Mouse (Mus musculus) hindbrain, embryonic 14.5 days (tissue): ENCODE results near the gene Zscan20. TPM values are rescaled to one million over a fixed set of nuclear protein-coding genes. Genes with fewer than 3 reads are reported as not detected.
"Not testable (repeated sequence)": the region's sequence is repeated elsewhere in the genome, so short reads cannot be mapped to it uniquely, and the experiment has no call there.

Source experiments
- ATAC-seq: fragments of 200-750 bp; cut with Nextera tagmentation; 2 replicates; pipeline ENCODE4 v1.8.0; 2017; ENCODE audit warnings: moderate number of reproducible peaks, mild to moderate bottlenecking, moderate TSS enrichment, moderate library complexity; ENCODE audit not compliant: low FRiP score
- DNase-seq: peaks from one replicate; pipeline ENCODE4 v3.0.0-alpha.2; 2015; ENCODE audit warnings: low spot score
- H3K27ac ChIP-seq: fragments of 300-500 bp; sonication (generic); 2 replicates; pipeline ENCODE4 v1.5.1; 2014; ENCODE audit warnings: mild to moderate bottlenecking, moderate library complexity
- H3K27me3 ChIP-seq: fragments of 300-500 bp; sonication (generic); 2 replicates; pipeline ENCODE4 v1.6.1; 2014; ENCODE audit warnings: mild to moderate bottlenecking, low read length, mixed read lengths; ENCODE audit not compliant: control insufficient read depth, insufficient read depth
- H3K36me3 ChIP-seq: fragments of 300-500 bp; sonication (generic); replicated peaks from 2 replicates; pipeline ENCODE4 v1.6.1; 2014; ENCODE audit not compliant: control insufficient read depth, insufficient read depth
- H3K4me1 ChIP-seq: fragments of 300-500 bp; sonication (generic); replicated peaks from 2 replicates; pipeline ENCODE4 v1.6.1; 2014; ENCODE audit warnings: antibody characterized with exemption, low read length, mixed read lengths; ENCODE audit not compliant: control insufficient read depth, insufficient read depth
- H3K4me2 ChIP-seq: fragments of 300-500 bp; sonication (generic); replicated peaks from 2 replicates; pipeline ENCODE4 v1.6.1; 2014; ENCODE audit warnings: mild to moderate bottlenecking, moderate library complexity
- H3K4me3 ChIP-seq: fragments of 300-500 bp; sonication (generic); replicated peaks from 2 replicates; pipeline ENCODE4 v1.5.1; 2014; ENCODE audit warnings: mild to moderate bottlenecking, low read length
- H3K9ac ChIP-seq: fragments of 300-500 bp; sonication (generic); 2 replicates; pipeline ENCODE4 v1.6.1; 2014
- H3K9me3 ChIP-seq: fragments of 300-500 bp; sonication (generic); 2 replicates; pipeline ENCODE4 v1.6.1; 2016; ENCODE audit warnings: low read length; ENCODE audit not compliant: control insufficient read depth
- WGBS: fragments of 180-500 bp; shearing (Covaris S2); extraction: QIAGEN DNeasy Blood & Tissue Kit; methylation state at CpG from one replicate; pipeline ENCODE4 v1.1.7; 2014; 5-methylcytosine and 5-hydroxymethylcytosine counted together
- polyA plus RNA-seq: library from polyadenylated mRNA; unstranded; fragments of >200 nt; fragmentation: Nextera tagmentation; extraction: Ambion mirVana; gene quantifications from 2 replicates; pipeline ENCODE4 v1.2.1, GENCODE M21; 2014

Gene Zscan20
- polyA plus RNA-seq, 1 experiment from 2014 or later = 3.4 TPM

DNA sequence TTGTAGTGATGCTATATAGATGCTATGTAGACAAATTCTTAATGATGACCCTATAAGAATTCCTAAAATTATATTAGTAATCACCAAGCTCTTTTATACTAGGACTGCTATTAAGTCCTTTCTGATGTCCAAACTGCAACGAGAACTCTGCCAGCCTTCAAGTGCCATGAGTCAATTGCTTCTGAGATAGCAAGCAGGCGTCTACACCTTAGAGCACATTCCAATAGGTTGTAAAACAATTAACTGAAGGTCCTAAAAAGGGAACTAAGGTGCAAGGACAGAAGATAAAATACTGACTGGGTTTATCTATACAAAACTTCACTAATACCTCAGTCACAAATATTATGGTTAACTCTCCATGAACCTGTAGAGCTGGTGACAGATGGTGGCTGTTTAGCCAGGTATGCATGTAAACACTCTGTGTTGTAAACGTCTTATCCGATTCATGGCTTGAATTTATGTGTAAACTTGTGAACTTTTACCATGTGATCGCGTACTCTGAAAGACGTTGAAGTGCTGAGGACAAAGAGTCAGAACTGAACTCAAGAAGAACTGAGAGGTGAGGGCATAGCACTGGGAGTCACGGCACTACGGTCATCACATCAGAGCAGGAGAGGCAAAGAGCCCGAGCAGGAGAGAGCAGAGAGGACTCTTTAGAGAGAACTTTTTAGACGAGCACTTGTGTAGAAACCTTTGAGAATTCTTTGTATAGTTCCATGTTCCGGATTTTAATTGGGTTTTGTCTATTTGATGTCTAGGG is 11.9 kb downstream of the Zscan20 start:
- ATAC-seq (no peak), DNase-seq (no peak)
- Histone ChIP-seq H3K9ac (no peak overlapping the region), H3K4me3 (no peak overlapping the region), H3K36me3 (peaks cover 19% of the 10 kb centered on the region), H3K27me3 (no peaks in the 10 kb centered on the region), H3K27ac (no peak overlapping the region), H3K9me3 (peaks cover 6% of the 10 kb centered on the region; the same call in 1 of the 2 replicates), H3K4me1 (no peaks in the 10 kb centered on the region), H3K4me2 (no peak overlapping the region)
- WGBS = 96% methylated on average over 12 of the region's 12 CpGs

DNA sequence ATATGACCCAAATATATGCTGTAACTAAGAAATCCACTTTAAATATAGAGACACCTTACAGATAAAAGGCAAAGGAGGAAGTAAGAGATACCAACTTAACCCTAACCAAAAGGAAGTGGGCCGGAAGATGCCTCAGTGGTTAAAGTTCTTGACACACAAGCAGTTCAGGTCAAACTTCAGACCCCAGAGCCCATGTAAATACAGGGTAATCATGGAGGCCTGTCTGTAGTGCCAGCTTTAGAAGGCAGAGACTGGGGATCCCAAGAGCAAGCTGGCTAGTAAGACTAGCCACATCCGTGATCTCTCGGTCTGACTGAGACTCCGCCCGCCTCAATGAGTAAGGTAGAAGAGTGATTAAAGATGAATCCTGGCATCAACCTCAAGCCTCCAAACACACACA is 15.8 kb downstream of the Zscan20 start:
- Histone ChIP-seq H3K36me3 (peaks cover 32% of the 10 kb centered on the region), H3K4me3 (no peak overlapping the region), H3K4me2 (no peak overlapping the region), H3K27me3 (no peaks in the 10 kb centered on the region), H3K4me1 (no peaks in the 10 kb centered on the region), H3K9me3 (no peaks in the 10 kb centered on the region), H3K9ac (no peak overlapping the region), H3K27ac (no peak overlapping the region)
- DNase-seq (no peak), ATAC-seq (no peak)
- WGBS = 95% methylated on average over 5 of the region's 5 CpGs

DNA sequence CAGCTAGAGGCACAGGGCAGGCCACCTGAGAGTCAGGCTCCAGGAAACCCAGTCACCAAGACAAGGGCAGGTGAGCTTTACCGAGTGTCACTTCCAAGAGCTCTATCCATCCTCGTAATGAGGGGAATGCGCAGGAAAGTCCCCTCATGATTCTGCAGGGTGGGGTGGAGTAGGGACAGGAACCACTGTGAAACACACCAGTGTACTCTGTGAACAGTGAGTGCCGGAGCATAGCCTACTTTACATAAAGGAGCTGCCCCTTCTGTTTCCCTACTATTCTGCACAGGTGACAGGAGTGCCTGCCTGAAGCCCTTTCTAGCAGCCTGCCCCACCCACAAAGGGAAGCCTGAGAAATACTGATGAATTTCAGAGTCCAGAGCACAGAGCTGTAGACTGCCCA is 16.6 kb downstream of the Zscan20 start:
- no peak overlapping the region for H3K27ac ChIP-seq
- H3K9me3 ChIP-seq = no peaks in the 10 kb centered on the region
- H3K27me3 ChIP-seq = no peaks in the 10 kb centered on the region
- H3K9ac ChIP-seq = no peak overlapping the region
- ATAC-seq = no peak
- WGBS = 95% methylated on average over 4 of the region's 4 CpGs
- H3K36me3 ChIP-seq = peaks cover 40% of the 10 kb centered on the region
- H3K4me3 ChIP-seq = no peak overlapping the region
- H3K4me2 ChIP-seq = no peak overlapping the region
- no peaks in the 10 kb centered on the region for H3K4me1 ChIP-seq
- no peak for DNase-seq

DNA sequence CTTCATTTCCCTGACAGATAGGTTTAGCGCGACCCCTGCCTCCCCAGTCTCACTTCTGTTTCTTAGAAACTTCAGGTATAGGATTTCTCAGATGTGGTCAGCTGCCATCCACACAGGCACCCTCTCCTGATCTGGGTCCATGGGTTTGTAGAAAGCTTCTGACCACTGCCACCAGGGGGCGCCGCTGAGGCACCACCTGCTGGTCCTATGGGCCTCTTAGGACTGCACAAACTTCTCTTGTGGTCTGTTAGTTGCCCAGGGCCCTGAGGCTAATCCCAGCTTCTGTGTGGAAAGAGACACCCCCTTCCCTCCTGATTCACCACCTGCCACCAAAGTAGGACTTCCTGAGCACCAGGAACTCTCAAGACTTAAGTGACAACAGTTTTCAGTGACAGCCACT is 30.7 kb downstream of the Zscan20 start:
- H3K4me2 ChIP-seq = no peak overlapping the region
- no peak overlapping the region for H3K27ac ChIP-seq
- no peak for ATAC-seq
- peaks cover 44% of the 10 kb centered on the region for H3K9me3 ChIP-seq
- WGBS = 70% methylated on average over 4 of the region's 4 CpGs
- peaks cover 51% of the 10 kb centered on the region for H3K36me3 ChIP-seq
- H3K27me3 ChIP-seq = no peaks in the 10 kb centered on the region
- no peak overlapping the region for H3K4me3 ChIP-seq
- H3K4me1 ChIP-seq = no peaks in the 10 kb centered on the region
- H3K9ac ChIP-seq = no peak overlapping the region
- DNase-seq = no peak

DNA sequence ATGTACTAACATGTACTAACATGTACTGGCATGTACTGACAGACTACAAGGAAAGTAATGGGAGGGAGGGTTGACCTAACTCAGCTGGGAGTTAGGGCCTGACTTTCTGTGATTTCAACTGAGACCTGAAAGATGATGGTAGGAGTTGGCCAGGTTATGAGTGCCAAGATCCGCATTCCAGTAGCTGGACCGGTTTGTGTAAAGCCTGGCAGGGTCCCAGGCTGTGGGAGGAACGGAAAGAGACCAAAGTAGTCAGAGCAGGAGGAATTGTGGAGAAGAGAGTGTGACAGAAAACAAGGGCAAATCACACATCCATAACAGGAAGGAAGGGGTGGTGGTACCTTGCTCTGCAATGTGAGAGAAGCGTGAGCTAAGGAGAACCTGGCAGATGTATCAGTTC is 34.1 kb downstream of the Zscan20 start:
- no peak overlapping the region for H3K4me2 ChIP-seq
- WGBS = 93% methylated on average over 4 of the region's 4 CpGs
- H3K4me1 ChIP-seq = no peaks in the 10 kb centered on the region
- peaks cover 10% of the 10 kb centered on the region for H3K9me3 ChIP-seq
- no peaks in the 10 kb centered on the region for H3K27me3 ChIP-seq
- no peak for ATAC-seq
- no peak overlapping the region for H3K9ac ChIP-seq
- H3K36me3 ChIP-seq = peaks cover 23% of the 10 kb centered on the region
- H3K27ac ChIP-seq = no peak overlapping the region
- no peak for DNase-seq
- H3K4me3 ChIP-seq = no peak overlapping the region

DNA sequence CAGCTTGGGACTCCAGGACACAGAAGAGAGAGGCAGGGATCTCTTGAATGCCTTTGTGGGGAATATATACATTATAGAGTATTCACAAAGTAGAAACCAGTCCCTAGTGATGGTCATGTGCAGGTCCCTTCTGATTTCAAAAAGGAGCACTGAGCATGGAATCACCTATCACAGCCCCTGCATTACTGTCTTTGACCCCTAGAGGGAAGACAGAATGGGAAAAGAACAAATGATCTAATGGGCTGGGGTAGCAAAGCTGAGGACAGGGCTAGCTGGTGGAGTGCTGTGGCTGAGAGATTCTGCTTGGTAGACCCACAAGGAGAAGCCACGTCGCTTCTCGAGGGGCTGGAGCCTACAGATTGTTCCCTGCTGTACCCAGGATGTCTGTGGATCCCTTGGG is 49.6 kb downstream of the Zscan20 start:
- peaks cover 56% of the 10 kb centered on the region for H3K36me3 ChIP-seq
- H3K9ac ChIP-seq = no peak overlapping the region
- H3K27ac ChIP-seq = no peak overlapping the region
- no peak overlapping the region for H3K4me3 ChIP-seq
- H3K9me3 ChIP-seq = no peaks in the 10 kb centered on the region
- 84% methylated on average over 3 of the region's 3 CpGs for WGBS
- no peak overlapping the region for H3K4me2 ChIP-seq
- no peak for DNase-seq
- ATAC-seq = no peak
- H3K27me3 ChIP-seq = no peaks in the 10 kb centered on the region
- H3K4me1 ChIP-seq = no peaks in the 10 kb centered on the region

DNA sequence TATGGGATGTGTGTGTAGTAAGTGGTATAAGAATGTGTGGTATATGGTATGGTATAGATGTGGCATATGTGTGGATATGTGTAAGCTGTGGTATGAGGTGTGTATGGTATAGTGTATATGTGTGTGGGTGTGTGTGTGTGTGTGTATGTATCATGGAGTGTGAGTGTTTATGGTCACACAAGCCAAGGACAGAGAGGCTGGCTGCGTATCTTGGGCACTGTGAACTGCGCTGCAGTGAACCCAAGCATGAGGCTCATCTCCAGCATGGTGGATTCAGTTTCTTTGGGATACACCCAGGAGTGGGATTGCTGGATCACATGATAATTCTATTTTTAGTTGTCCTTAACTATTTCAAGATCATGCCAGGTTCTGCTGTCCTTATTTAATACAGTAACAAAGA is 55.7 kb downstream of the Zscan20 start:
- H3K9ac ChIP-seq = no peak overlapping the region
- no peaks in the 10 kb centered on the region for H3K9me3 ChIP-seq
- H3K4me2 ChIP-seq = no peak overlapping the region
- no peak overlapping the region for H3K4me3 ChIP-seq
- H3K27me3 ChIP-seq = no peaks in the 10 kb centered on the region
- WGBS = 97% methylated on average over 2 of the region's 2 CpGs
- no peaks in the 10 kb centered on the region for H3K4me1 ChIP-seq
- no peak overlapping the region for H3K27ac ChIP-seq
- DNase-seq = no peak
- ATAC-seq = no peak
- H3K36me3 ChIP-seq = peaks cover 73% of the 10 kb centered on the region

DNA sequence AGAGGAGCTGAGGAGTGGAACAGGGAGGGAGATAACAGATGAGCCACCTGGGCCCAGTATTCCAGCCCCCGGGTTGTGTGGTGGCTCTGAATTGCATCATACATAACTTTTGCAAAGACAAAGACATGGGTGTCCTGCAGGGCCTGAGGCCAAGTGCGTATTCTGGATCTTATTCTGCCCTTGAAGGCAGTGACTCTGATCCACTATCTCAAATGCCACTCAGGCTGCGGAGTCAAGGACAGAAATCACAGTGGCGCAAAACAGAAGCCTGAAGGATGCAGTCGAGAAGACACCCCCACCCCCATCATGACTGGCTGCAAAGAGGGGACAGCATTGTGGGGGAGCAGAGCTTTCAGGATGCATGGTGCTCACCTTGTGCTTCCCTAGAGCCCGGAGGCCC is 59.1 kb downstream of the Zscan20 start:
- Histone ChIP-seq H3K4me1 (no peaks in the 10 kb centered on the region), H3K9ac (no peak overlapping the region), H3K27ac (no peak overlapping the region), H3K27me3 (no peaks in the 10 kb centered on the region), H3K4me3 (no peak overlapping the region), H3K36me3 (peaks cover 65% of the 10 kb centered on the region), H3K4me2 (no peak overlapping the region), H3K9me3 (no peaks in the 10 kb centered on the region)
- 85% methylated on average over 6 of the region's 6 CpGs for WGBS
- DNase-seq (no peak), ATAC-seq (no peak)

DNA sequence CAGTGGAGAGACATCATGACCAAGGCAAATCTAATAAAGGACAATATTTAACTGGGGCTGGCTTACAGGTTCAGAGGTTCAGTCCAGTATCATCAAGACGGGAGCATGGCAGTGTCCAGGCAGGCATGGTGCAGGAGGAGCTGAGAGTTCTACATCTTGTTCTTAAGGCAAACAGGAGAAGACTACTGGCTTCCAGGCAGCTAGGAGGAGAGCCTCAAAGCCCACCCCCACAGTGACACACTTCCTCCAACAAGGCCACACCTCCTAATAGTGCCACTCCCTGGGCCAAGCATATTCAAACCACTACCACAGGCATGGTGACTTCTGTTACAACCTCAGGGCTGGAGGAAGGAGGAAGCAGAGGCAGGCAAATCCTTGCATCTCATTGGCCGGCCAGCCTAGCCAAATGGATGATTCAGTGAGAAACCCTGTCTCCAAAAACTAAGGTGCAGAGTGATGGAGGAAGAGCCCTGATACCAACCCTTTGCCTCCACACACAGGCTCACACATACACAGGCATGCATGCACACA is 65.9 kb downstream of the Zscan20 start:
- not testable (repeated sequence) for H3K4me2 ChIP-seq, H3K27ac ChIP-seq, ATAC-seq, H3K4me1 ChIP-seq, DNase-seq, H3K27me3 ChIP-seq, H3K9me3 ChIP-seq, H3K9ac ChIP-seq, H3K4me3 ChIP-seq
- 80% methylated on average over 2 of the region's 2 CpGs for WGBS
- H3K36me3 ChIP-seq = peaks cover 47% of the 10 kb centered on the region
